Mouse (Mus musculus) heart, postnatal 0 days (tissue): Measurements from ENCODE around the gene Wdr34. TPM values are rescaled to one million over a fixed set of nuclear protein-coding genes. Genes with fewer than 3 reads are reported as not detected.

ENCODE experiments used
- ATAC-seq: fragments of 200-750 bp; cut with Nextera tagmentation; 2 replicates; pipeline ENCODE4 v1.8.0; 2017; ENCODE audit warnings: low read depth, moderate number of reproducible peaks, moderate library complexity; ENCODE audit not compliant: insufficient read depth
- DNase-seq: peaks from one replicate; pipeline ENCODE4 v3.0.0-alpha.2; 2016; ENCODE audit warnings: low spot score
- H3K27ac ChIP-seq: fragments of 300-500 bp; sonication (generic); 2 replicates; pipeline ENCODE4 v1.5.1; 2014; ENCODE audit warnings: low read depth, mild to moderate bottlenecking
- H3K27me3 ChIP-seq: fragments of 300-500 bp; sonication (generic); 2 replicates; pipeline ENCODE4 v1.6.1; 2014; ENCODE audit warnings: low read length, mixed read lengths; ENCODE audit not compliant: control insufficient read depth, insufficient read depth
- H3K36me3 ChIP-seq: fragments of 300-500 bp; sonication (generic); replicated peaks from 2 replicates; pipeline ENCODE4 v1.6.1; 2014; ENCODE audit warnings: low read length, mixed read lengths; ENCODE audit not compliant: control insufficient read depth, insufficient read depth
- H3K4me1 ChIP-seq: fragments of 300-500 bp; sonication (generic); 2 replicates; pipeline ENCODE4 v1.6.1; 2014; ENCODE audit warnings: antibody characterized with exemption; ENCODE audit not compliant: control insufficient read depth, insufficient read depth
- H3K4me2 ChIP-seq: fragments of 300-500 bp; sonication (generic); 2 replicates; pipeline ENCODE4 v1.6.1; 2014; ENCODE audit warnings: low read depth, mild to moderate bottlenecking, low read length, moderate library complexity
- H3K4me3 ChIP-seq: fragments of 300-500 bp; sonication (generic); 2 replicates; pipeline ENCODE4 v1.5.1; 2014; ENCODE audit warnings: low read depth, low read length
- H3K9ac ChIP-seq: fragments of 300-500 bp; sonication (generic); replicated peaks from 2 replicates; pipeline ENCODE4 v1.6.1; 2014; ENCODE audit warnings: low read depth, low read length, mixed read lengths
- H3K9me3 ChIP-seq: fragments of 300-500 bp; sonication (generic); replicated peaks from 2 replicates; pipeline ENCODE4 v1.6.1; 2016; ENCODE audit warnings: low read length; ENCODE audit not compliant: control insufficient read depth
- CTCF ChIP-seq: IDR thresholded peaks from 2 replicates; pipeline ENCODE4 v1.5.1; 2016; ENCODE audit warnings: antibody characterized with exemption, control low read depth, low read depth
- EP300 ChIP-seq: IDR thresholded peaks from 2 replicates; pipeline ENCODE4 v1.6.1; 2016; ENCODE audit warnings: antibody characterized with exemption, low read depth
- WGBS: fragments of 180-500 bp; shearing (Covaris S2); extraction: QIAGEN DNeasy Blood & Tissue Kit; methylation state at CpG from one replicate; pipeline ENCODE4 v1.1.7; 2014; 5-methylcytosine and 5-hydroxymethylcytosine counted together
- polyA plus RNA-seq: library from polyadenylated mRNA; unstranded; fragments of >200 nt; fragmentation: Nextera tagmentation; extraction: Ambion mirVana; gene quantifications from 2 replicates; pipeline ENCODE4 v1.2.1, GENCODE M21; 2015
- total RNA-seq: library from RNA; depleted of rRNA; stranded (reverse); fragments of >200 nt; gene quantifications from 2 replicates; pipeline ENCODE4 v1.2.3, GENCODE M21; 2014; ENCODE audit warnings: low replicate concordance

The Wdr34 gene
- total and polyA plus RNA-seq, 2 experiments from 2014 or later = 17.3 to 30.1 TPM

DNA sequence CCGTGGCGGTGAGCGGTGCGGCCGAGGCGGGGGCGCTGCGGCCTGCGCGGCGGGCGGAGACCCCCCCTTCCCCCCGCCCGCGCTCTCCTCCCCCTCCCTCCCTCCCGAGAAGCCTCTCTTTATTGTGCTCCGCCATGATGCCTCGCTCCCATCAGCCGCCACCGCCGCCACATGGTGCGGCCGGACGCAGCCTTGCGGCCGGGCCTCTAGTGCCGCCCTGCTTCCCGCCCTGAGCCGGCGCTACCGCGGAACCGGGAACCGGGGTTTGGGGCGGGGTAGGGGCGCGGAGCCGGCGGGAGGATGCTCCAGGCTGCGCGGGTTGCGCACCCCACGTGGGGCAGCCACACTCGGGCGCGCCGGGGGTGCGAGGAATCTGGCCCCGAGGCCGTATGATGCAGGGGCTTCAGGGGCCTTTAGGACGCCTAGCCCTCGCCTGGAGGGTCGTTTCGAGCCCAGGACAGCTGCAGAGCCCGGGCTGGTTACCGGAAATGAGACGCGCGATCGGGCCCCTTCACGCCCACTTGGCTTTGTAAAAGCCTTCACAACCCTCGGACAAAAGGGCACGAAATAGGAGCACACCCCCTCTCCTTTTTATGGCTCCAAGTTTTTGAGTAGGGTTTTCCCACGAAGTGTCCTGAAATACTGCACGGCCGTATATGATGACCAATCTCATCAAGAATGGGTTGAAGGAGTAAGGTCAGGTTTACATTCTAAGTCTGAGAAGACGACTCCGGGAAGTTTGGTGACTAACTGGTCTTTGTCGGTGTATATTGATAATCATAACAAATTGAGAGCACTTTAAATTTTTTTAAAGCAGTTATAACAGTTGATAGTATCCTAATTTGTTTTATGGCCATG lies 18.6 kb upstream of the Wdr34 start:
- DNase-seq = no peak
- Histone ChIP-seq H3K9me3 (no peaks in the 10 kb centered on the region), H3K4me1 (peaks cover 16% of the 10 kb centered on the region), H3K36me3 (peaks cover 27% of the 10 kb centered on the region), H3K9ac (peak overlapping the region; percentile 91), H3K27me3 (no peaks in the 10 kb centered on the region), H3K4me2 (peak overlapping the region; percentile 92), H3K27ac (peak overlapping the region; percentile 99), H3K4me3 (peak overlapping the region; percentile 98)
- peak; percentile 4 for ATAC-seq
- TF ChIP-seq EP300 = no peak
- TF ChIP-seq CTCF = no peak
- under 1% methylated on average over 53 of the region's 69 CpGs for WGBS

DNA sequence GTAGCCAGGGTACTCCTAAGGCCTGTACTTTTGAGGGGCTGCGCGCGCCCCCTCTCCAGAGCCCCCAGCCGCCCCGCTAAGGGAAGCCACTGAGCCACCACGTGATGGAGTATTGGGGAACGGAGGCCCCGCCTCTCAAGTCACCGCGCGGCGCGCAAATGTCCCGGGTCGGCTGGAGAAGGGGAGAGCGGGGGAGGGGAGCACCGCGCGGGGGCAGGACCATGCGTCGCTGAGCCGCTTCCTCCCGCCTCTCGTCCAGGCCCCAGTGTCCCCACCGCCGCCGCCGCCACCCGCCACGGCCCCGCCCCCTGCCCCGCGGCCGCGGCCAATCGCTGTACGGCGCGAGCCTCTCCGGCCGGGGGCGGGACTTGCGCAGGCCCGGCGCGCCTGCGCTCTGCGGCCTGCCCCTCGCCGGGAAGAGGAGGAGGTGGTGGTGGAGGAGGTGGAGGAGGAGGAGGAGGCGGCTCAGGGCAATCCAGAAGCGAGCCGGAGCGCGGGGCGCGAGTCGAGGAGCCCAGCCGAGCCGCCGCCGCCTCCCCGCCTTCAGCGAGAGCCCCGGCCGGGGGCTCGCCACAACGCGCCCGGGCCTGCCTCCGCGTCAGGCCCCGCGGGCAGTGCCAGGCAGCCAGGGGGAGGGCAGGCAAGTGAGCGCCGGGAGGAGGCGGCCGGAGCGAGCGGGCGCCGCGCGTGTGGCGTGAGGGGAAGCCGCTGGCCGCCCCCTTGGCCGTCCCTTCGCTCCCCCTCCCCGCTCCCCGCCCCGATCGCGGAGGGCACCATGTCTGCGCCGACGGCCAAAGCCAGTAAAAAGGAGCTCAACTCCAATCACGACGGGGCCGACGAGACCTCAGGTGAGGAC lies 17.6 kb upstream of the Wdr34 start:
- 0% methylated on average over 41 of the region's 101 CpGs for WGBS
- Histone ChIP-seq H3K36me3 (peaks cover 24% of the 10 kb centered on the region), H3K9ac (peak overlapping the region; percentile 91), H3K4me3 (peak overlapping the region; percentile 98), H3K27ac (peak overlapping the region; percentile 99), H3K27me3 (no peaks in the 10 kb centered on the region), H3K4me2 (peak overlapping the region; percentile 92), H3K9me3 (no peaks in the 10 kb centered on the region), H3K4me1 (peaks cover 16% of the 10 kb centered on the region)
- peak; percentile 95 for ATAC-seq
- TF ChIP-seq EP300 (no peak), CTCF (peak; percentile 4; the same call in 1 of the 2 replicates)
- DNase-seq = peak; percentile 98

- 53% methylated on average over 3 of the region's 3 CpGs for WGBS
- Histone ChIP-seq H3K4me3 (no peak overlapping the region), H3K27ac (no peak overlapping the region), H3K27me3 (no peaks in the 10 kb centered on the region), H3K4me2 (no peak overlapping the region), H3K9ac (no peak overlapping the region), H3K9me3 (no peaks in the 10 kb centered on the region), H3K36me3 (peaks cover 9% of the 10 kb centered on the region), H3K4me1 (peaks cover 16% of the 10 kb centered on the region)
- DNase-seq (no peak), ATAC-seq (no peak)
- TF ChIP-seq CTCF = no peak
- TF ChIP-seq EP300 = no peak
These were observed 15.6 kb upstream of the Wdr34 start for GRCm38 (mm10) chr2:30064298-30064697.

DNA sequence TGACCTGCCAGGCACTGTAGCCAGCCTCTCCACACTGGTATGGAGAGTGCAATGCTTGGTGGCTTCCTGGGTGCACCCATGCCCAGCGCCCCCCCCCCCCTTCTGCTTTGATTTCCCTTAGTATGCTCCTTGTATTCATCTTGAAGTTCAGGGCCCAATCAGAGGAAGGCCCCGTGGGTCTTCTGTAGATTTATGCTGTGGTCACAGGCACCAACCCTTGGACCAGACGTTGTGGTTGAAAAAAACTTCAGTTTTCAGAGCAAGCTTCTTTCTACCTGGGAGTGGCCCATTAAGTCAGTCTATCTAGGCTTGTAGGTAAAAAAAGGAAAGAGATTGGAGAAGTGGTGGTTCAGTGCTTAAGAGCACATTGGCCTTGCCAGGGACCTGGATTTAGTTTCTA lies 15.1 kb upstream of the Wdr34 start:
- no peak for DNase-seq
- Histone ChIP-seq H3K4me1 (peaks cover 16% of the 10 kb centered on the region), H3K36me3 (peaks cover 4% of the 10 kb centered on the region), H3K27me3 (no peaks in the 10 kb centered on the region), H3K9ac (peak overlapping the region; percentile 23), H3K9me3 (no peaks in the 10 kb centered on the region), H3K27ac (peak overlapping the region; percentile 87), H3K4me3 (no peak overlapping the region), H3K4me2 (peak overlapping the region; percentile 98)
- ATAC-seq = no peak
- TF ChIP-seq EP300 (no peak), CTCF (no peak)
- WGBS = 35% methylated on average over 3 of the region's 3 CpGs

DNA sequence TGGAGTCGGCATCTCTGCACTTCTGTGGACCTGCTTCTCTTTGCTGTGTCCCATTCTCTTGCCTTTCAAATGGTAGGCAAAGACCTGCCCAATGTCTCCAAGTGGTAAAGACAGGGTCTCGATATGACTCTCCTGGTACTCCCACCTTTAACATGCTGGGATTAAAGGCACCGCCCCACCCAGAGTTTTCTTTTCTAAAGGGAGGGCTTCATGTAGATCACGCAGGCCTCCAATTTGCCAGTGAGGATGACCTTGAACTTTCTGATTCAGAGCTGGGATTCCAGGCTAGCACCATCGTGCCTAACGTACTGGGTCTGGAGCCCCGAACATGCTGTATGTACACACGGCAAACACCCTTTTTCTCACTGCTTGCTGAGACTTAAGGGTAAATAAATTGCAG lies 14.6 kb upstream of the Wdr34 start:
- WGBS = 8% methylated on average over 8 of the region's 8 CpGs
- peak overlapping the region; percentile 73 for H3K9ac ChIP-seq
- no peaks in the 10 kb centered on the region for H3K27me3 ChIP-seq
- H3K4me2 ChIP-seq = peak overlapping the region; percentile 98
- no peaks in the 10 kb centered on the region for H3K9me3 ChIP-seq
- peak overlapping the region; percentile 45 for H3K4me3 ChIP-seq
- H3K27ac ChIP-seq = peak overlapping the region; percentile 87
- H3K36me3 ChIP-seq = no peaks in the 10 kb centered on the region
- TF ChIP-seq EP300 = no peak
- TF ChIP-seq CTCF = no peak
- peaks cover 16% of the 10 kb centered on the region for H3K4me1 ChIP-seq
- ATAC-seq (no peak), DNase-seq (no peak)
